ENCODE assay signal across 13 mouse cellular contexts in the genomic region with DNA sequence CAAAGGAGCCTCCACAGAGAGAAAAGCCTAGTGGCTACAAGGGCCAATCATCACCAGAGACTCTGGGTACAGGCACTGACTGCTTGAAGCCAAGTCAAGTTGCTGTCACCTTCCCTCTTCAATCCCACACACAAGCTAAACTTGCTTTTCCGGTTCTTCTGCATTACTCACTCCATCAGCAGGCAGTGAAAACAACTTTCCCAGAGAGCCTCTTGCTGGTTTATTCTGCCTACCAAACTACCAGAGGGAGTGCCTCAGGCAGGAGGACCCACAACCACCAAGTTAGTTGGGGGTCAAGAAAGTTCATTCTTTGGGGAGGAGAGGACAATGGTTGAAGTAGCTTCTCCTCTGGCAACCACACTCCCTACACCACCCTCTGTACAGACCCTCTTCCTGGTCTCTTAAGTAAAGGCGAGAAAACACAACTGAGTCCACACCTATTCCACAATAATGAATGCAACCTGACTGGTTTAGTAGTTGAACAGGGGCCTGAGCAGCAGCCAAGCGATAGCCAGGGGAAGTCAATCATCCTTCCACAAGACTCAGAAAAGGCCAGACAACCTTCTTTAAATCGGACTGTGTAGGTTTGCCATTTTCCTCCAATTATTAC. TPM values are rescaled to one million over a fixed set of nuclear protein-coding genes. Genes with fewer than 3 reads are reported as not detected.
DNase-seq lines count a peak whose midpoint lies in the region; ATAC-seq and TF ChIP-seq lines count a peak whose summit lies in the region.
"Had no signal": no experiment of that assay in that cellular context is flagged by ENCODE, and none has a peak within 500 bp of the region (broad histone marks: within the 10 kb centered on the region; RNA-seq: fewer than 3 reads in every experiment).

No protein-coding gene starts in this region.

- peak overlapping the region; percentile 53 for H3K4me3 ChIP-seq in E14TG2a.4 (replicated peaks; ENCODE audit: low read length)
- H3K4me3 ChIP-seq in lung, embryonic 14.5 days (ENCODE audit: low read depth, low read length), result no peak overlapping the region
- H3K4me3 ChIP-seq: myocyte had no signal

- 65% methylated on average over 4 of the region's 4 CpGs for WGBS in lung, embryonic 14.5 days

- peak overlapping the region; percentile 37 for H3K4me2 ChIP-seq in lung, embryonic 14.5 days

- H3K9ac ChIP-seq in lung, embryonic 14.5 days, result no peak overlapping the region
- H3K9ac ChIP-seq: liver, embryonic 14.5 days had no signal

- peak; percentile 77 for ATAC-seq in lung, embryonic 14.5 days (ENCODE audit: insufficient read depth)
- ATAC-seq in cerebellum, adult (ENCODE audit: insufficient number of reproducible peaks, low FRiP score, low TSS enrichment), result no peak

- peak overlapping the region; percentile 51 for H3K27ac ChIP-seq in lung, embryonic 14.5 days (ENCODE audit: low read depth)
- H3K27ac ChIP-seq: liver, embryonic 14.5 days had no signal

- H3K36me3 ChIP-seq in E14TG2a.4 (ENCODE audit: insufficient read depth, low read length), result peaks cover 86% of the 10 kb centered on the region
- peaks cover 57% of the 10 kb centered on the region for H3K36me3 ChIP-seq in lung, embryonic 14.5 days (ENCODE audit: insufficient read depth)

- no peak for TF ChIP-seq CTCF in E14TG2a.4 (conservative IDR thresholded peaks at IDR 0.05; ENCODE audit: low read length)
- no peak for TF ChIP-seq CTCF in lung, embryonic 14.5 days (IDR thresholded peaks at IDR 0.05; ENCODE audit: low read depth)

- no peaks in the 10 kb centered on the region for H3K27me3 ChIP-seq in E14TG2a.4 (ENCODE audit: insufficient read depth, low read length)
- H3K27me3 ChIP-seq in lung, embryonic 14.5 days (ENCODE audit: insufficient read depth, low read length), result no peaks in the 10 kb centered on the region

- peaks cover 97% of the 10 kb centered on the region for H3K4me1 ChIP-seq in E14TG2a.4 (replicated peaks; ENCODE audit: low read depth, low read length)
- H3K4me1 ChIP-seq in lung, embryonic 14.5 days (ENCODE audit: insufficient read depth), result peaks cover 11% of the 10 kb centered on the region; the same call in 1 of the 2 replicates

- peak; percentile 85 for DNase-seq in R1 (ENCODE audit: low read depth, low spot score)
- peak; percentile 75 for DNase-seq in kidney, adult 11 months
- DNase-seq in lung, embryonic 14.5 days, result peak; percentile 79
- DNase-seq in thymus, postnatal 10 days (ENCODE audit: low spot score in 2 of 2), result no peak
- DNase-seq in testis, postnatal 14 days (ENCODE audit: low spot score), result no peak
- DNase-seq: adrenal gland, postnatal 25 days; gastrocnemius, postnatal 36 days; right cerebral cortex, adult 18-20 months had no signal

- H3K9me3 ChIP-seq in E14TG2a.4 (ENCODE audit: low read length), result no peaks in the 10 kb centered on the region
- no peaks in the 10 kb centered on the region for H3K9me3 ChIP-seq in lung, embryonic 14.5 days (ENCODE audit: low read depth, low read length)

RNA-seq across cellular contexts. Expression of gene Arf1, which starts 9.6 kb away (rescaled TPM):
- 687 and 693 TPM in 2 replicates for polyA plus RNA-seq in lung, embryonic 14.5 days (2014; fragmentation: Nextera tagmentation; extraction: Ambion mirVana)

RNA-seq across cellular contexts. Expression of gene 2310033P09Rik, which starts 10.4 kb away (rescaled TPM):
- polyA plus RNA-seq in lung, embryonic 14.5 days (2014; fragmentation: Nextera tagmentation; extraction: Ambion mirVana), result 32.5 and 32.9 TPM in 2 replicates

RNA-seq across cellular contexts. Expression of gene Mrpl55, which starts 16.2 kb away (rescaled TPM):
- polyA plus RNA-seq in lung, embryonic 14.5 days (2014; fragmentation: Nextera tagmentation; extraction: Ambion mirVana), result 89.9 and 100 TPM in 2 replicates

RNA-seq across cellular contexts. Expression of gene Guk1, which starts 26.5 kb away (rescaled TPM):
- polyA plus RNA-seq in lung, embryonic 14.5 days (2014; fragmentation: Nextera tagmentation; extraction: Ambion mirVana), result 140 and 141 TPM in 2 replicates

RNA-seq across cellular contexts. Expression of gene Gjc2, which starts 35.5 kb away (rescaled TPM):
- polyA plus RNA-seq in lung, embryonic 14.5 days (2014; fragmentation: Nextera tagmentation; extraction: Ambion mirVana), result 0.16 and 0.34 TPM in 2 replicates
- polyA plus RNA-seq: inflammation-experienced regulatory T-cells, adult 6 months had no signal

Comparison
In these comparisons a context has a peak if more than half of its experiments do, and no peak if none do; other contexts are left out.
1. DNase-seq: peak in R1 (single experiment), kidney, adult 11 months (single experiment) and lung, embryonic 14.5 days (single experiment); none in thymus, postnatal 10 days (0 of 2) and testis, postnatal 14 days (single experiment).